Mouse (Mus musculus): ENCODE data around the gene Myl6b. TPM values are rescaled to one million over a fixed set of nuclear protein-coding genes. Genes with fewer than 3 reads are reported as not detected.

The Myl6b gene
- polyA plus RNA-seq, 1 experiment from 2014 or later, result 1.4 TPM

GRCm38 (mm10) chr10:128535624-128536265 lies 37.3 kb upstream of the Myl6b start:
- ATAC-seq (ENCODE audit: insufficient read depth), result peak; percentile 29; the same call in 1 of the 2 replicates
- H3K9ac ChIP-seq, result 0 out of 2 replicates have a peak overlapping the region, but pooled peaks have one; percentile 1
- H3K4me2 ChIP-seq, result peak overlapping the region; percentile 66
- H3K36me3 ChIP-seq (replicated peaks), result no peaks in the 10 kb centered on the region
- H3K27me3 ChIP-seq, result no peaks in the 10 kb centered on the region
- WGBS (ENCODE audit: insufficient replicate concordance), result 54% methylated on average over 4 of the region's 4 CpGs
- peak overlapping the region; percentile 76 for H3K27ac ChIP-seq (replicated peaks)
- peak overlapping the region; percentile 32 for H3K4me3 ChIP-seq (replicated peaks)
- H3K9me3 ChIP-seq (replicated peaks), result no peaks in the 10 kb centered on the region
- H3K4me1 ChIP-seq (replicated peaks), result peaks cover 18% of the 10 kb centered on the region

DNA sequence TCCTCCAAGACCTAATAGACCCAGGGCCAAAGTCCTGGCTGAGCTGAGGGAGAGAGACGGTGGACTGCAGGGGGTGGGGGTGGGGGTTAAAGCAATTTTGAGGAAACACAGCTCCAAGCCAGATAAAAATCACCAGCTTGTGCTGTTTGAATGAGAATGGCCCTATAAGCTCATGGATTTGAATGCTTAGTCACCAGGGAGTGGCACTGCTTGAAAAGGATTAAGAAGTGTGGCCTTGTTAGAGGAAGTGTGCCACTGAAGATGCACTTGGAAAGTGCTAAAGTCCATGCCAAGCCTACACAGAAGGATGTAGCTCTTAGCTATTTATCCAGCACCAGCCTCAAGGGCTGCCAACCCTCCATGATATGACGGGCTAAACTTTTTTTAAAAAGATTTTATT lies 36.7 kb upstream of the Myl6b start:
- WGBS (ENCODE audit: insufficient replicate concordance), result 63% methylated on average over 2 of the region's 2 CpGs
- no peak overlapping the region for H3K4me3 ChIP-seq (replicated peaks)
- peaks cover 18% of the 10 kb centered on the region for H3K4me1 ChIP-seq (replicated peaks)
- no peak overlapping the region for H3K9ac ChIP-seq
- no peaks in the 10 kb centered on the region for H3K27me3 ChIP-seq
- no peaks in the 10 kb centered on the region for H3K36me3 ChIP-seq (replicated peaks)
- no peak overlapping the region for H3K27ac ChIP-seq (replicated peaks)
- ATAC-seq (ENCODE audit: insufficient read depth), result no peak
- H3K9me3 ChIP-seq (replicated peaks), result no peaks in the 10 kb centered on the region
- H3K4me2 ChIP-seq, result no peak overlapping the region

DNA sequence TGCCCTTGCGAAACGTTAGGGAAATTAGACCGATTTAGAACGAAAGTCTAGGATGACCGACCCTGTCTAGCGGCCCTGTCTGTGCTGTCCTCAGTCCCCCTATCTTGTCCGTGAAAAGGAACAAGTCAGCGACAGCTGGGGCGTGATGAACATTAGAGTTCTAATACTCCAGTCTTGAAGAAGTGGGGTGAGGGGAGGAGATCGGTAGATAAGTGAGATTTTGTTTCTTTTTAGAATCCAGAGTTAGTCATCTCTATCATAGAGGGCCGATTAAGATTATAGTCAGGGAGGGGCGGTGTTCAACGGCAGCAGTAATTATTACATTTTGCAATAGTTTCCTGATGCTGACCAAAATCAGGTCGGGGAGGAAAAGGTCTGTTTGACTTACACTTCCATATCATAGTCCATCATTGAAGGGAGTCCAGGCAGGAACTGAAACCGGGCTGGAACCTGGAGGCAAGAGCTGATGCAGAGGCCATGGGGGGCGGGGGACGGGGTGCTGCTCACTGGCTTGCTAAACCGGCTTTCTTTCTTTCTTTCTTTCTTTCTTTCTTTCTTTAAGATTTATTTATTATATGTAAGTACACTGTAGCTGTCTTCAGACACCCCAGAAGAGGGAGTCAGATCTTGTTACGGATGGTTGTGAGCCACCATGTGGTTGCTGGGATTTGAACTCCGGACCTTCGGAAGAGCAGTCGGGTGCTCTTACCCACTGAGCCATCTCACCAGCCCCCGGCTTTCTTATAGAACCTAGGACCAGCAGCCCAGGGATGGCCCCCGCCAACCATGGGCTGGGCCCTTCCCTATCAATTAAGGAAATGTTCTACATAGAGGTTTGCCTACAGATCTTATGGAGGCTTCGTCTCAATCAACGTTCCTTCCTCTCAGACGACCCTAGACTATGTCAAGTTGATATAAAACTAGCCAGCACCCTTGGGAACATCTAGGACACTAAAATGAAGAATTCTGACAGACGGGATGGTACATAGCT lies 28.2 kb upstream of the Myl6b start:
- peak; percentile 30 for ATAC-seq (ENCODE audit: insufficient read depth)
- peak overlapping the region; percentile 92 for H3K27ac ChIP-seq (replicated peaks)
- peak overlapping the region; percentile 65 for H3K9ac ChIP-seq
- peaks cover 8% of the 10 kb centered on the region; the same call in 1 of the 2 replicates for H3K36me3 ChIP-seq (replicated peaks)
- WGBS (ENCODE audit: insufficient replicate concordance), result 24% methylated on average over 28 of the region's 28 CpGs
- no peaks in the 10 kb centered on the region for H3K27me3 ChIP-seq
- H3K4me2 ChIP-seq, result peak overlapping the region; percentile 99
- H3K4me3 ChIP-seq (replicated peaks), result peak overlapping the region; percentile 78
- H3K9me3 ChIP-seq (replicated peaks), result no peaks in the 10 kb centered on the region
- H3K4me1 ChIP-seq (replicated peaks), result peaks cover 35% of the 10 kb centered on the region

GRCm38 (mm10) chr10:128525671-128526308 lies 27.3 kb upstream of the Myl6b start, which contains the start of gene Esyt1:
Esyt1 (minus strand) TSS chr10:128525871.
- Histone ChIP-seq H3K9ac (peak within 1 kb of the TSS; percentile 89), H3K4me1 (replicated peaks) (peaks cover 35% of the 10 kb centered on the region)
- under 1% methylated on average over 37 of the region's 37 CpGs for WGBS (ENCODE audit: insufficient replicate concordance)

DNA sequence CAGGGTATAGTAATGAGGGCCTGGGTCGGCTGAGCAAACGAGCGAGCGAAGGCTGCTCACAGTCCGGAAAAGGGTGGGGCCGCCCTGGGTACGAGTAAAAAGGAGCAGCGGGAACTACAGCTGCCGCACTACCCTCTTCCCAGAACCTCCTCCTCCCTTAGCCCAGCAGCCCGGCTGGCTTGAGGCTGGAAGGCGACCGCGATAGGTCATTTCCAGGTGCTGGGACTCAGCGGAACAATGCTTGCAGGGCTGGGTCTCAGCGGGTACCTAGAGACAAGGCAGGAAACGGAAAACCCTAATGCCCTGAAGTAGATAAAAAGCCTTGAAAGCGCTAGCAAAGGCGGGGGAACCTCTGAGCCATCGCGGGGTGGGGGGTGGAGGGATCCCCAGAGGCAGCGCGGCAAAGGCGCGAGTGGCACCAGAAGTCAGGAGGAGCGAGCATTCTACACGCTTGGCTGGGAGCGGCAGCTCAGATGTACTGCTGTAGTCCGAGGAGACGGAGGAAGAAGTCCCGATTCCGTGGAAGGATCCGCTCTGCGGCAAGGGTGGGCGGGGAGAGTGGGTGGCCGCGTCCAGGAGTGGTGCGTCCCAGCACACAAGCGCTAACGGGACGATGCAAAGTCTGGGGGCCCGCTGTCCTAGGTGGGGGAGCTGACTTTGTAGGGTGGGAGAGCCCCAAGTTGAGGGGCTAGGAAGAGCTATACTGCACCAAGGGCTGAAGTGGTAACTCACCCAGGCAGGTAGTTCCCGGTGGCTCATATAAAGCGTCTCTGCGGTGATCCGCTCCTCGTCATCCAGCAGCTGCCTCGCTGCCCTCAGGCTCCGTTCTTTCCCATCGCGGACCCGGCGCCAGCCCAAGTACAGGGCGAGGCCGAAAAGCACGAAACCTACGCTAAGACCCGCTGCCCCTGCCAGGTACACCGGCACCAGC lies 26.5 kb upstream of the Myl6b start:
- peak overlapping the region; percentile 78 for H3K4me3 ChIP-seq (replicated peaks)
- peak overlapping the region; percentile 99 for H3K4me2 ChIP-seq
- H3K36me3 ChIP-seq (replicated peaks), result peaks cover 24% of the 10 kb centered on the region
- no peaks in the 10 kb centered on the region for H3K9me3 ChIP-seq (replicated peaks)
- WGBS (ENCODE audit: insufficient replicate concordance), result under 1% methylated on average over 58 of the region's 58 CpGs
- no peaks in the 10 kb centered on the region for H3K27me3 ChIP-seq
- peak; percentile 23 for ATAC-seq (ENCODE audit: insufficient read depth)
- H3K4me1 ChIP-seq (replicated peaks), result peaks cover 35% of the 10 kb centered on the region
- H3K9ac ChIP-seq, result peak overlapping the region; percentile 89
- peak overlapping the region; percentile 92 for H3K27ac ChIP-seq (replicated peaks)

More at GRCm38 (mm10) chr10:128525671-128526308, 27.3 kb upstream of the Myl6b start, which contains the start of gene Esyt1:
- peak within 1 kb of the TSS; percentile 78 for H3K4me3 ChIP-seq (replicated peaks)
- H3K36me3 ChIP-seq (replicated peaks), result peaks cover 16% of the 10 kb centered on the region
- H3K27ac ChIP-seq (replicated peaks), result peak within 1 kb of the TSS; percentile 92
- H3K4me2 ChIP-seq, result peak within 1 kb of the TSS; percentile 99
- H3K9me3 ChIP-seq (replicated peaks), result no peaks in the 10 kb centered on the region
- ATAC-seq (ENCODE audit: insufficient read depth), result peak; percentile 96
- H3K27me3 ChIP-seq, result no peaks in the 10 kb centered on the region

DNA sequence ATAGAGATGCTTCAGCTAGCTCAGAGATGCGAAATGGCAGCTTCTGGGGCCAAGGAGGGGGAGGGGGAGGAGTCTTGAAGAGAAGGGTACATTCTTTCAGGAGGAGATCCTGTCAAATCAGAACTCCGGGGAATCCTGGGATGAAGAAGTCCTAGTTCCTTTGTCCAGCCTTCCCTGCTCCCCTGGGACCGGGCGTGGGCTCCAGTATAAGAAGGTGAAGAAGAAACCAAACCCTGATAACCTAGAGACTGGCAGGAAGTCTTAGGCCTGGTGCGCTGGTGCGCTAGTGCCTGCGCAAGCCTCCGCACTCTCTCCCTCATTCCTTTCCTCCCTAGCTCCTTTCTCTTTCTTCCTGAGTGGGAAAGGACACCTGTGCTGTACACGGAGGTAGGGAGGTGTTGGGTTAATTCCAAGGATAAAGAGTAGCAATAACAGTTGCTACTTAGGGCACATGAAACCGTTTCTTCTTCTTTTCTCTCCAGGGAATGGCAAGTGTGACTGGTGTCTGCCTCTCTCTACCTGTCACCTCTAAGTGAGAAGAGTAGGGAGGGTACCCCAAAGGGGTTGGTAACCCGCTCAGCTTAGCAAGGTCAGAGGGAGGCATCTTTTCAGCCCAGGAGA lies 25.7 kb upstream of the Myl6b start:
- Histone ChIP-seq H3K4me1 (replicated peaks) (peaks cover 35% of the 10 kb centered on the region), H3K9me3 (replicated peaks) (no peaks in the 10 kb centered on the region), H3K36me3 (replicated peaks) (peaks cover 29% of the 10 kb centered on the region), H3K4me2 (peak overlapping the region; percentile 99), H3K4me3 (replicated peaks) (peak overlapping the region; percentile 78), H3K27ac (replicated peaks) (peak overlapping the region; percentile 92; the same call in 1 of the 2 replicates), H3K9ac (peak overlapping the region; percentile 89; the same call in 1 of the 2 replicates), H3K27me3 (no peaks in the 10 kb centered on the region)
- 21% methylated on average over 11 of the region's 11 CpGs for WGBS (ENCODE audit: insufficient replicate concordance)
- no peak for ATAC-seq (ENCODE audit: insufficient read depth)

- Histone ChIP-seq H3K4me1 (replicated peaks) (peaks cover 41% of the 10 kb centered on the region), H3K4me3 (replicated peaks) (no peak overlapping the region), H3K9ac (no peak overlapping the region), H3K27ac (replicated peaks) (no peak overlapping the region), H3K27me3 (no peaks in the 10 kb centered on the region), H3K4me2 (no peak overlapping the region), H3K36me3 (replicated peaks) (peaks cover 44% of the 10 kb centered on the region), H3K9me3 (replicated peaks) (no peaks in the 10 kb centered on the region)
- WGBS (ENCODE audit: insufficient replicate concordance), result 63% methylated on average over 6 of the region's 6 CpGs
- ATAC-seq (ENCODE audit: insufficient read depth), result no peak
Observed at GRCm38 (mm10) chr10:128522351-128522750, 23.9 kb upstream of the Myl6b start.

- WGBS (ENCODE audit: insufficient replicate concordance), result 85% methylated on average over 16 of the region's 16 CpGs
- H3K27ac ChIP-seq (replicated peaks), result no peak overlapping the region
- no peak overlapping the region for H3K4me2 ChIP-seq
- H3K36me3 ChIP-seq (replicated peaks), result peaks cover 58% of the 10 kb centered on the region
- H3K4me3 ChIP-seq (replicated peaks), result no peak overlapping the region
- H3K9me3 ChIP-seq (replicated peaks), result no peaks in the 10 kb centered on the region
- peaks cover 44% of the 10 kb centered on the region for H3K4me1 ChIP-seq (replicated peaks)
- H3K27me3 ChIP-seq, result no peaks in the 10 kb centered on the region
- no peak for ATAC-seq (ENCODE audit: insufficient read depth)
- no peak overlapping the region for H3K9ac ChIP-seq
Observed at GRCm38 (mm10) chr10:128520591-128520990, 22.1 kb upstream of the Myl6b start.

- Histone ChIP-seq H3K36me3 (replicated peaks) (peaks cover 66% of the 10 kb centered on the region), H3K27ac (replicated peaks) (no peak overlapping the region), H3K4me3 (replicated peaks) (no peak overlapping the region), H3K9ac (no peak overlapping the region), H3K4me2 (no peak overlapping the region), H3K4me1 (replicated peaks) (peaks cover 35% of the 10 kb centered on the region), H3K9me3 (replicated peaks) (no peaks in the 10 kb centered on the region), H3K27me3 (no peaks in the 10 kb centered on the region)
- WGBS (ENCODE audit: insufficient replicate concordance), result 76% methylated on average over 7 of the region's 7 CpGs
- ATAC-seq (ENCODE audit: insufficient read depth), result no peak
Observed at GRCm38 (mm10) chr10:128518833-128519232, 20.3 kb upstream of the Myl6b start.

DNA sequence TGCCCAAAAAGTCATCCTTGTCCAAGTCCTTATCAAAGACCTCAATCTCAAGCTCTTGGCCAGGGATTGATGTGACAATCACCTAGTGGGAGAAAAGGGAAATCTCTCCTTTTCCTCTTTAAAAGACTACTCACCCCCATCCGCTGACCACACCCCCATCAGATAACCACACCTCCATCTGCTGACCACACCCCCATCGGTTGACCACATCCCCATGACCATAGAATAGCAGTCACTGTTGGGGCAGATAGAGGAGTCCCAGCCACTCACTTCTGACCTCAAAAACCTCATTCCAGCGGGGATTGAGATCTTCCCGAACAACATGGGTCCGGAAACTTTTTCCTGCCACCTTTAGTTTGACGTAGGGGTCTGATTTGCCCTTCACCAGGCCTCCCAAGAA lies 18.2 kb upstream of the Myl6b start:
- Histone ChIP-seq H3K27me3 (no peaks in the 10 kb centered on the region), H3K4me1 (replicated peaks) (peaks cover 35% of the 10 kb centered on the region), H3K27ac (replicated peaks) (no peak overlapping the region), H3K9me3 (replicated peaks) (no peaks in the 10 kb centered on the region), H3K4me2 (no peak overlapping the region), H3K36me3 (replicated peaks) (peaks cover 71% of the 10 kb centered on the region), H3K9ac (no peak overlapping the region), H3K4me3 (replicated peaks) (no peak overlapping the region)
- WGBS (ENCODE audit: insufficient replicate concordance), result 24% methylated on average over 6 of the region's 6 CpGs
- ATAC-seq (ENCODE audit: insufficient read depth), result no peak

All from liver, embryonic 15.5 days (tissue).